Mouse (Mus musculus): ENCODE data around the gene Agmat. TPM values are rescaled to one million over a fixed set of nuclear protein-coding genes. Genes with fewer than 3 reads are reported as not detected.

Gene Agmat
- total and polyA plus RNA-seq, 2 experiments from 2014 or later = not detected

- no peak for DNase-seq
- 4% methylated on average over 13 of the region's 13 CpGs for WGBS
- H3K4me3 ChIP-seq (ENCODE audit: low read depth, low read length) = peak overlapping the region; percentile 94
Observed at GRCm38 (mm10) chr4:141723673-141724068, 22.8 kb upstream of the Agmat start.

GRCm38 (mm10) chr4:141724594-141724993, 21.9 kb upstream of the Agmat start:
- H3K27me3 ChIP-seq (ENCODE audit: insufficient read depth, low read length) = no peaks in the 10 kb centered on the region
- WGBS = 70% methylated on average over 11 of the region's 11 CpGs
- no peak for TF ChIP-seq CTCF (IDR thresholded peaks at IDR 0.05; ENCODE audit: low read depth)

More at GRCm38 (mm10) chr4:141723673-141724068, 22.8 kb upstream of the Agmat start:
- H3K27me3 ChIP-seq (ENCODE audit: insufficient read depth, low read length) = no peaks in the 10 kb centered on the region
- no peaks in the 10 kb centered on the region for H3K36me3 ChIP-seq (ENCODE audit: insufficient read depth)
- no peaks in the 10 kb centered on the region for H3K9me3 ChIP-seq (ENCODE audit: low read length)
- no peak for TF ChIP-seq CTCF (IDR thresholded peaks at IDR 0.05; ENCODE audit: low read depth)
- peak overlapping the region; percentile 87 for H3K9ac ChIP-seq
- H3K4me2 ChIP-seq (ENCODE audit: low read depth) = peak overlapping the region; percentile 90
- ATAC-seq = peak; percentile 67
- peaks cover 9% of the 10 kb centered on the region for H3K4me1 ChIP-seq (ENCODE audit: insufficient read depth)
- H3K27ac ChIP-seq (ENCODE audit: low read depth, low read length) = peak overlapping the region; percentile 68

GRCm38 (mm10) chr4:141725277-141725676, 21.2 kb upstream of the Agmat start:
- Histone ChIP-seq H3K4me2 (ENCODE audit: low read depth) (no peak overlapping the region), H3K27ac (ENCODE audit: low read depth, low read length) (no peak overlapping the region), H3K9me3 (ENCODE audit: low read length) (no peaks in the 10 kb centered on the region), H3K9ac (no peak overlapping the region), H3K36me3 (ENCODE audit: insufficient read depth) (no peaks in the 10 kb centered on the region), H3K4me3 (ENCODE audit: low read depth, low read length) (no peak overlapping the region), H3K27me3 (ENCODE audit: insufficient read depth, low read length) (no peaks in the 10 kb centered on the region), H3K4me1 (ENCODE audit: insufficient read depth) (peaks cover 9% of the 10 kb centered on the region)
- no peak for ATAC-seq
- TF ChIP-seq CTCF (IDR thresholded peaks at IDR 0.05; ENCODE audit: low read depth) = no peak
- WGBS = 85% methylated on average over 5 of the region's 5 CpGs
- DNase-seq = no peak

More at GRCm38 (mm10) chr4:141724594-141724993, 21.9 kb upstream of the Agmat start:
- H3K9ac ChIP-seq = no peak overlapping the region
- no peak overlapping the region for H3K27ac ChIP-seq (ENCODE audit: low read depth, low read length)
- no peak for DNase-seq
- ATAC-seq = no peak
- no peaks in the 10 kb centered on the region for H3K9me3 ChIP-seq (ENCODE audit: low read length)
- peaks cover 9% of the 10 kb centered on the region for H3K4me1 ChIP-seq (ENCODE audit: insufficient read depth)
- H3K36me3 ChIP-seq (ENCODE audit: insufficient read depth) = no peaks in the 10 kb centered on the region
- no peak overlapping the region for H3K4me2 ChIP-seq (ENCODE audit: low read depth)
- H3K4me3 ChIP-seq (ENCODE audit: low read depth, low read length) = no peak overlapping the region

- no peak for ATAC-seq
Observed at GRCm38 (mm10) chr4:141725738-141726137, 20.7 kb upstream of the Agmat start.

GRCm38 (mm10) chr4:141729266-141729665, 17.2 kb upstream of the Agmat start:
- 69% methylated on average over 3 of the region's 3 CpGs for whole genome bisulfite sequencing
- Histone ChIP-seq H3K9ac (no peak overlapping the region), H3K4me1 (ENCODE audit: insufficient read depth) (no peaks in the 10 kb centered on the region), H3K9me3 (ENCODE audit: low read length) (no peaks in the 10 kb centered on the region), H3K4me3 (ENCODE audit: low read depth, low read length) (no peak overlapping the region), H3K36me3 (ENCODE audit: insufficient read depth) (no peaks in the 10 kb centered on the region), H3K4me2 (ENCODE audit: low read depth) (no peak overlapping the region), H3K27ac (ENCODE audit: low read depth, low read length) (no peak overlapping the region), H3K27me3 (ENCODE audit: insufficient read depth, low read length) (no peaks in the 10 kb centered on the region; the same call in 1 of the 2 replicates)
- DNase-seq (no peak), ATAC-seq (no peak)
- no peak for TF ChIP-seq CTCF (IDR thresholded peaks at IDR 0.05; ENCODE audit: low read depth)

More at GRCm38 (mm10) chr4:141725738-141726137, 20.7 kb upstream of the Agmat start:
- Histone ChIP-seq H3K9me3 (ENCODE audit: low read length) (no peaks in the 10 kb centered on the region), H3K4me1 (ENCODE audit: insufficient read depth) (peaks cover 9% of the 10 kb centered on the region), H3K4me3 (ENCODE audit: low read depth, low read length) (no peak overlapping the region), H3K9ac (no peak overlapping the region), H3K4me2 (ENCODE audit: low read depth) (no peak overlapping the region), H3K27ac (ENCODE audit: low read depth, low read length) (no peak overlapping the region), H3K27me3 (ENCODE audit: insufficient read depth, low read length) (no peaks in the 10 kb centered on the region), H3K36me3 (ENCODE audit: insufficient read depth) (no peaks in the 10 kb centered on the region)
- no peak for TF ChIP-seq CTCF (IDR thresholded peaks at IDR 0.05; ENCODE audit: low read depth)
- no peak for DNase-seq
- 62% methylated on average over 3 of the region's 3 CpGs for WGBS

- H3K9me3 ChIP-seq (ENCODE audit: low read length) = no peaks in the 10 kb centered on the region
- H3K4me2 ChIP-seq (ENCODE audit: low read depth) = no peak overlapping the region
- DNase-seq (no peak), ATAC-seq (no peak)
- no peak overlapping the region for H3K9ac ChIP-seq
- no peaks in the 10 kb centered on the region; the same call in 1 of the 2 replicates for H3K27me3 ChIP-seq (ENCODE audit: insufficient read depth, low read length)
- no peak for TF ChIP-seq CTCF (IDR thresholded peaks at IDR 0.05; ENCODE audit: low read depth)
- H3K4me1 ChIP-seq (ENCODE audit: insufficient read depth) = no peaks in the 10 kb centered on the region
- no peaks in the 10 kb centered on the region for H3K36me3 ChIP-seq (ENCODE audit: insufficient read depth)
- no peak overlapping the region for H3K4me3 ChIP-seq (ENCODE audit: low read depth, low read length)
- no peak overlapping the region for H3K27ac ChIP-seq (ENCODE audit: low read depth, low read length)
- WGBS = 87% methylated on average over 13 of the region's 13 CpGs
Observed at GRCm38 (mm10) chr4:141730401-141730800, 16.1 kb upstream of the Agmat start.

GRCm38 (mm10) chr4:141731766-141732165, 14.7 kb upstream of the Agmat start:
- H3K4me2 ChIP-seq (ENCODE audit: low read depth) = no peak overlapping the region
- no peaks in the 10 kb centered on the region for H3K9me3 ChIP-seq (ENCODE audit: low read length)
- no peaks in the 10 kb centered on the region for H3K36me3 ChIP-seq (ENCODE audit: insufficient read depth)
- H3K4me3 ChIP-seq (ENCODE audit: low read depth, low read length) = no peak overlapping the region
- ATAC-seq = no peak
- no peaks in the 10 kb centered on the region; the same call in 1 of the 2 replicates for H3K27me3 ChIP-seq (ENCODE audit: insufficient read depth, low read length)
- 85% methylated on average over 5 of the region's 5 CpGs for WGBS
- H3K9ac ChIP-seq = no peak overlapping the region
- TF ChIP-seq CTCF (IDR thresholded peaks at IDR 0.05; ENCODE audit: low read depth) = no peak
- no peak for DNase-seq
- no peaks in the 10 kb centered on the region for H3K4me1 ChIP-seq (ENCODE audit: insufficient read depth)
- H3K27ac ChIP-seq (ENCODE audit: low read depth, low read length) = no peak overlapping the region
